Mouse (Mus musculus) thymus, adult 2 months (tissue): ENCODE data around the gene Rere. TPM values are rescaled to one million over a fixed set of nuclear protein-coding genes. Genes with fewer than 3 reads are reported as not detected.

Source experiments
- DNase-seq: peaks from one replicate; pipeline ENCODE4 v3.0.0; 2021
- H3K27ac ChIP-seq: fragments of 200-500 bp; 2 replicates; pipeline ENCODE4 v1.5.1; 2012; ENCODE audit warnings: low read length, control low read depth; ENCODE audit not compliant: control insufficient read depth, insufficient read depth
- H3K27me3 ChIP-seq: fragments of 200-500 bp; 2 replicates; pipeline ENCODE4 v1.6.1; 2012; ENCODE audit warnings: mild to moderate bottlenecking, low read length, moderate library complexity, mixed read lengths; ENCODE audit not compliant: control insufficient read depth, insufficient read depth
- H3K36me3 ChIP-seq: fragments of 200-500 bp; 2 replicates; pipeline ENCODE4 v1.6.1; 2012; ENCODE audit warnings: mild to moderate bottlenecking, low read length, moderate library complexity; ENCODE audit not compliant: control insufficient read depth, insufficient read depth
- H3K4me1 ChIP-seq: fragments of 200-500 bp; replicated peaks from 2 replicates; pipeline ENCODE4 v1.6.1; 2012; ENCODE audit warnings: low read length; ENCODE audit not compliant: control insufficient read depth, insufficient read depth
- H3K4me3 ChIP-seq: fragments of 200-500 bp; 2 replicates; pipeline ENCODE4 v1.5.1; 2012; ENCODE audit warnings: mild to moderate bottlenecking, low read length, control low read depth, moderate library complexity; ENCODE audit not compliant: control insufficient read depth, insufficient read depth
- CTCF ChIP-seq: fragments of 200-500 bp; IDR thresholded peaks from 2 replicates; pipeline ENCODE4 v1.5.1; 2012; ENCODE audit warnings: mild to moderate bottlenecking, control low read depth, low read length, moderate library complexity, borderline replicate concordance; ENCODE audit not compliant: control insufficient read depth, poor library complexity, insufficient read depth; ENCODE audit errors: extremely low read depth
- POLR2A ChIP-seq: fragments of 200-500 bp; IDR thresholded peaks from 2 replicates; pipeline ENCODE4 v1.6.1; 2012; ENCODE audit warnings: mild to moderate bottlenecking, low read length, control low read depth, moderate library complexity; ENCODE audit not compliant: control insufficient read depth, poor library complexity, insufficient read depth; ENCODE audit errors: extremely low read depth
- WGBS: fragments of 180-500 bp; shearing (Covaris S2); methylation state at CpG from one replicate; pipeline ENCODE4 v1.1.7; 2018; 5-methylcytosine and 5-hydroxymethylcytosine counted together
- polyA plus RNA-seq: library from polyadenylated mRNA; depleted of rRNA; stranded (reverse); fragments of >200 nt; gene quantifications from 2 replicates; pipeline ENCODE4 v1.2.3, GENCODE M21; 2012

Gene Rere
- polyA plus RNA-seq, 1 experiment, result 52.5 TPM

DNA sequence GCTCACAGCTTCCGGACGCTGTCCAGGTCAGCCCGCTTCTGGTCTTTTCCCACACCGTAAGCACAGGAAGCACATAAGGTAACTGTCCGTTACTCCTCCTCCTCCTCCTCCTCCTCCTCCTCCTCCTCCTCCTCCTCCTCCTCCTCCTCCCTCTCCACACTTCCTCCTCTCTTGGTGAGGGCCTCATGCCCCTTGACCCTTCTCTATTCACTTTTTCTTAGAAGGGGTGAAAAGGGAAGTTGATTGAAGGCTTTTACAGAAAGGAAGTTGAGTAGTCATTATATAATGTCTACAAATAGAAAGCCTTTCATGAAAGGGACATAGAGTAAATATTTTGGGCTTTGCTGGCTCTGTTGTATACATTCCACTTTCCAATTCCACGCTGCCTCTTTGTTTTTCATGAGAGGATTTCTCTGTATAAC lies 68.2 kb downstream of the Rere start:
- Histone ChIP-seq H3K27me3 (no peaks in the 10 kb centered on the region), H3K36me3 (no peaks in the 10 kb centered on the region), H3K4me1 (peaks cover 4% of the 10 kb centered on the region; the same call in 1 of the 2 replicates), H3K27ac (no peak overlapping the region), H3K4me3 (no peak overlapping the region)
- 58% methylated on average over 6 of the region's 6 CpGs for WGBS
- TF ChIP-seq CTCF (no peak), POLR2A (no peak)
- no peak for DNase-seq

DNA sequence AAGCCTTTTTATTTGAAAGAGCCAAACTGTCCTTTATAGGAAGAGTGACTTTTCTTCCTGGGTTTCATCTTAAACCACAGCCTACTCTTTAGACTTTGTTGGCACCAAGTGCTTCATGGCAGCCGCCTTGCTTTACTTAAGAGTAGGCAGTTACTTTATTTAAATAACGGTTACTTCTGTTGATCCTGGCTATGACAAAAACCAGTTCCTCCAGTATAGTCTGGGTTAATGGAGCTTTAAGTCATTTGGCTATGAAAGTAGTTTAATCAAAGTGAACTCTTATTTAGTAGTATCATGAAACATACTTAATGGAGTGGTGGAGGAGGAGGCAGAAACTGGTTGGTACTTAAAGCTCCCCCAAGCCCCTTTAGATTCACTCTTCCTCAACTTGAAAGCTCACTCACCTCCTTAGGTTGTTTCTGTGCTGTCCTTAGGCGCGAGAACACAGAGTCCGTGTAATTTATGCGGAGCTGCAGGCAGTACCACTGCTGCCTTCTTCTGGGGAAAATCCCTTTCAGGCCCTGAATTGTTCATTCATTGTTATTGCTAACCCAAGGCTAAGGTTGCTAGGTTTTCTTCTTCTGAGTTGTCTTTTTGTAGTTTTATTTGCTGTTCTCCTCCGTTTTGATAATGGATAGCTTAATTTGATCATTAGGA lies 70.1 kb downstream of the Rere start:
- 61% methylated on average over 7 of the region's 7 CpGs for WGBS
- no peak for DNase-seq
- Histone ChIP-seq H3K4me1 (peaks cover 4% of the 10 kb centered on the region; the same call in 1 of the 2 replicates), H3K4me3 (no peak overlapping the region), H3K27me3 (no peaks in the 10 kb centered on the region), H3K36me3 (no peaks in the 10 kb centered on the region), H3K27ac (no peak overlapping the region)
- no peak for TF ChIP-seq CTCF
- TF ChIP-seq POLR2A, result no peak

DNA sequence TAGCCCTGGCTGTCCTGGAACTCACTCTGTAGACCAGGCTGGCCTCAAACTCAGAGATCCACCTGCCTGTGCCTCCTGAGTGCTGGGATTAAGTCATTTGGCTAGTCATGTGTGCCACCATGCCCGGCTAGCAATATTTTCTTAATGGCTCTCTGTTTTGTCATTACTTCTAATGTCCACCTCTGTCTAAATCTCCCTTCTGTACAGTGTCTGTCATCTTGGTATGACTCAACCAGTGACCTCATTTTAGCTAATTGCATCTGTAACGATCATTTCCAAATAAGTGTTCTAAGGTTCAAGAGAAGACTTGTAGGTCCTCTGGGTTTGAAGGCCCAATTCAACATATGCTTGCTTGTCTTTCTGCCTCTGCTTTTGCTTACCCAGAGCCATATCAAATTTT lies 71.3 kb downstream of the Rere start:
- no peak overlapping the region for H3K27ac ChIP-seq
- DNase-seq, result no peak
- H3K36me3 ChIP-seq, result no peaks in the 10 kb centered on the region
- H3K4me3 ChIP-seq, result no peak overlapping the region
- no peaks in the 10 kb centered on the region for H3K27me3 ChIP-seq
- TF ChIP-seq CTCF, result no peak
- TF ChIP-seq POLR2A, result no peak
- peaks cover 4% of the 10 kb centered on the region; the same call in 1 of the 2 replicates for H3K4me1 ChIP-seq
- 92% methylated on average over 2 of the region's 2 CpGs for WGBS

DNA sequence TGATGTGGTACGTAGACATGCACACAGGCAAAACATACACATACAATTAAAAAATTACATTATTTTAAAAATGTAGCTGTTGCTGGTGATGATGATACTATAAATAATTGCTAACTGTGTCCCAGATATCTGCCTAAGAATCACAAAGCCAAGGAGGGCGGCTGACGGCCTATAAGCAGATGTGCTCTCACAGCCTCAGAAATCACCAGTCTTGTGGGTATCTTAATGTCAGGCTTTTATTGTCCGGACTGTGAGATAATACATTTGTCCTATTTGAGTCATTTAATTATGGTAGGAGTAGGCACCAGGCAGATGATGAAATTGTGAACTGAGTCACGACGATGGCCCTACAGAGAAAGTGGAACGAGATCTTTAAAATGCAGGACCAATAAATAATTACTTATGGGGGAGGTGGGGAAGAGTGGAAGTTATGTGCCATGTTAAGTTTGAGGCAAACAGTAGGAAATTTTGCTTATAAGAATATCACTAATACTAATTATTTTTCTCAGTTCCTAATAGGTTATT lies 72.0 kb downstream of the Rere start:
- 97% methylated on average over 7 of the region's 7 CpGs for WGBS
- TF ChIP-seq CTCF (no peak), POLR2A (no peak)
- H3K4me3 ChIP-seq, result no peak overlapping the region
- H3K27ac ChIP-seq, result no peak overlapping the region
- H3K36me3 ChIP-seq, result no peaks in the 10 kb centered on the region
- DNase-seq, result no peak
- peaks cover 4% of the 10 kb centered on the region; the same call in 1 of the 2 replicates for H3K4me1 ChIP-seq
- H3K27me3 ChIP-seq, result no peaks in the 10 kb centered on the region

DNA sequence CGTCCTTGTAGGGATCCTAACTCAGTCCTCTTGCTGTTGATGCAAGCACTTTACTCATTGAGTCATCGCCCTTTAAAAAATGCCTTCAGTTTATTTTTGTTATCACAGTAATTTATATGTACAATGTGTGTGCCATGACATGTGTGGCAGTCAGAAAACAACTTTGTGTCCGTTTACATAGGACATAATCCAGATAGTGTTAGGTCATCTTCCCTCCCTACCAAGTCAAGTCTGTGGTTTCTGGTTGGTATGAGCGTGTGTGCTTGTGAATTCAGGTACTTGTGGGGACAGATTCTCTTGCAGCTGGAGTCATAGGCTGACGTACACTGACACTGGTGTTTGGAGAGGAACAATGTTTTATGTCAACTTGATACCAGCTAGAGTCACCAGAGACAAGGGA lies 74.4 kb downstream of the Rere start:
- H3K4me3 ChIP-seq, result no peak overlapping the region
- DNase-seq, result no peak
- H3K27ac ChIP-seq, result no peak overlapping the region
- 85% methylated on average over 5 of the region's 5 CpGs for WGBS
- H3K4me1 ChIP-seq, result peaks cover 2% of the 10 kb centered on the region; the same call in 1 of the 2 replicates
- no peaks in the 10 kb centered on the region for H3K27me3 ChIP-seq
- TF ChIP-seq CTCF (no peak), POLR2A (no peak)
- H3K36me3 ChIP-seq, result no peaks in the 10 kb centered on the region

DNA sequence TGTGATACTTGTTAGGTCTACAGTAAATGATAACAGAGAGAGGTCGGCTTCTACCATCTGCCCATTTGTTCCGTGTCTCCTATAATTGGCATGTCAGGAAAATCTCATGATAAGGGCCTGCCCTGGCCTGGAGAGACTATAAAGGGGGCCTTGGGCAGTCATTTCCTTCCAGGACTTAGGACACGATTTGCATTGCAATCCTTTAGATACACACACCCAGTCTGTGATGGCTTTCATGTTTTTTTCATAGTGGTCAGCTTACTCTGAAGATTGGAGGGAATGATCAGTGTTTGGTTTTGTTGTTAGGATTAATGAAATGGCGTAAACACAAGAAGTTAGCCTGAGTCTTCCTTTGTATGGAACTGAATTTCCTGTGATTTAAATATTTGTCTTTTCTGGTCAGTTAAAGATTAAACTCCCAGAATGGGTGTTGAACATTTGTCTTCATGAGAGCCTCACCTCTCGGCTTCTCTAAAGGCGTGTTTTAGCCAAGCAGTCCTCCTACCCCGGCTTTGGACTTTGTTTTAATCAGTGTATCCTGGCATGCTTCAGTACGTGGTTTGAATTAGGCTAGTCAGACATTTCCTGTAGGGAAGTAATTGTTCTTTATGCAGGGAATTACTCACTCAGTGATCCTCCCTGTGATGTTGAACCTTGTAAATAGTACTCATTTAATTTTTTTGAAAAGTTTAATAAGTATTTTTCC lies 80.7 kb downstream of the Rere start:
- no peak for DNase-seq

More for the DNA sequence above, 80.7 kb downstream of the Rere start:
- no peak for TF ChIP-seq POLR2A
- TF ChIP-seq CTCF, result no peak
- WGBS, result 81% methylated on average over 8 of the region's 8 CpGs
- Histone ChIP-seq H3K4me1 (no peaks in the 10 kb centered on the region), H3K27me3 (no peaks in the 10 kb centered on the region), H3K4me3 (no peak overlapping the region), H3K27ac (no peak overlapping the region), H3K36me3 (no peaks in the 10 kb centered on the region)
